Mouse (Mus musculus): ENCODE results near the gene Sgms1. TPM values are rescaled to one million over a fixed set of nuclear protein-coding genes. Genes with fewer than 3 reads are reported as not detected.
A peak's percentile ranks its signal among the peaks of the same experiment; 100 is the strongest.

Gene Sgms1
- polyA plus RNA-seq, 1 experiment from 2014 or later = 50.8 TPM

DNA sequence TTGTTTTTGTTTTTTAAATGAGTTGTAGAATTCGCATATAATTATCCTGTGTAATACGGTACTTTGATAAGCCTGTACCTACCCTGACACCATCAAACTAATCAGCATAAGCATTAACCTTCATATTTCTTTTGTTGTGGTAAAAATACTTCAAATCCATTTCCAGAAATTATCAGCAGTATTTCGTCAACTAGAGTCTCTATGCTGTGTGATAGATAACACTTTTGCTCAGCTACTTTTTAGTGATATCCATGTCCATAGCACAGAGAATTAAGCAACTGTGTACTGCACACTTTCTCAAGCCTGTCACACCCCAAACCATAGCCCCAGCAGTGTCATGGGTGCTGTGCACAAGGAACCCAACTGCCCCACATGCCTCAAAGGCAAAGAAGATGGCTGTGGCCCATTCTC lies 152.3 kb downstream of the Sgms1 start:
- Histone ChIP-seq H3K4me1 (ENCODE audit: control insufficient read depth, insufficient read depth, low read length) (peaks cover 16% of the 10 kb centered on the region), H3K36me3 (ENCODE audit: control insufficient read depth, insufficient read depth, low read length) (no peaks in the 10 kb centered on the region), H3K27ac (ENCODE audit: low read depth, low read length) (peak overlapping the region; percentile 3; the same call in 1 of the 2 replicates), H3K9ac (ENCODE audit: low read depth, low read length) (no peak overlapping the region), H3K4me3 (ENCODE audit: low read length) (no peak overlapping the region), H3K4me2 (replicated peaks; ENCODE audit: low read depth, low read length) (no peak overlapping the region), H3K9me3 (ENCODE audit: control insufficient read depth, low read length) (no peaks in the 10 kb centered on the region), H3K27me3 (ENCODE audit: control insufficient read depth, insufficient read depth, low read length) (no peaks in the 10 kb centered on the region)
- WGBS = 92% methylated on average over 3 of the region's 3 CpGs
- ATAC-seq (ENCODE audit: low FRiP score, low TSS enrichment) = no peak

DNA sequence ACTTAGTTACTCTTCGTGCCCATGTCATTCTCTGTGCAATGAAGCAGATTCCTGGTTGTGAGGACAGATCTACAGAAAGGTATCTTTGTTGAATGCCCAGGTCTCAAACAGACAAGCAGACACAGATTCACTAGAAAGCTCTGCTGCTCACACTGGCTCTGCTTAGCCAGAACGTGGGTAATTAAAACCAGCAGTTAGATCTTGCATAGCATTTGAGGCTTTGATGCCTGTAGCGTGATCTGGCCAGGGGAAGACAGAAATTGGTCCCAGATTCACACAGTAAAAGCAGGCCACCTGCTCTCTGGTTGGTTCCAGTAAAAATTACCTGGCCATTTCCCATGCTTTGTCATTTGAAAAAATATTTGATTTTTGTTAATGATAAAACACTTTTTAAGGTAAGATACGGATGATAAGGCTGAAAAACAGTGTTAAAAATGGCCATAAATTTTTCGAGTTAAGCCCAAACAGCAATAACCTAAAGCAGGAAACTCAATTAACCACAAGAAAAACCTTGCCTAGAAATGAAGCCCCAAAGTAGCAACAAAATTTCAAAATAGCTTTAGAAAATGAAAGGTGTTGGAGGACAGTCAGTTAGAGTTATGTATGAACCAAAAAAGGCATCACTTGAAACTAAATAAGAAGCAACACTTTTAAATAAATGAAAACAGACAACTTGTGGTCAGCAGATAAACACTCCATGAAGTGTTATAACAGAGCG lies 154.6 kb downstream of the Sgms1 start:
- no peak overlapping the region for H3K9ac ChIP-seq (ENCODE audit: low read depth, low read length)
- no peaks in the 10 kb centered on the region for H3K27me3 ChIP-seq (ENCODE audit: control insufficient read depth, insufficient read depth, low read length)
- WGBS = 70% methylated on average over 6 of the region's 6 CpGs
- H3K9me3 ChIP-seq (ENCODE audit: control insufficient read depth, low read length) = no peaks in the 10 kb centered on the region
- H3K4me3 ChIP-seq (ENCODE audit: low read length) = no peak overlapping the region
- H3K27ac ChIP-seq (ENCODE audit: low read depth, low read length) = no peak overlapping the region
- ATAC-seq (ENCODE audit: low FRiP score, low TSS enrichment) = no peak
- H3K4me2 ChIP-seq (replicated peaks; ENCODE audit: low read depth, low read length) = no peak overlapping the region
- H3K36me3 ChIP-seq (ENCODE audit: control insufficient read depth, insufficient read depth, low read length) = no peaks in the 10 kb centered on the region
- H3K4me1 ChIP-seq (ENCODE audit: control insufficient read depth, insufficient read depth, low read length) = peaks cover 15% of the 10 kb centered on the region

DNA sequence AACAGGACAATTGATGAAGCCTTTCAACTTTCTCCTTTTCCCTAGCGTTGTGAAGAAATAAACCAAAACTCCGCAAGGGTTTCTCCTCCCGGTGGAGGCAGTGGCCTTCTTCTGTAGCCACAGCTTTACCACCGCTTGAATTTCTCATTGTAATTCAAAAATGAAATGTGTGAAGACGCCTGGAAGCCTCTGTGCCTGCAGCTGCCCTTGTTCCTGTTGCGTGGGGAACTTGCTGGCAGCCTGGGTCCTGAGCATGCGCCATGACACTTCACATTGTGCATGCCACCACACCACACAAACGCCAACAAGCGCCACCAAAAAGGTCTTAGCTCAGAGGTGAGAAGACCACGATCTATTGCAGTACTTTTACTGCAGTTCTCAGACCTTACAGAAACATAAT lies 158.2 kb downstream of the Sgms1 start:
- no peaks in the 10 kb centered on the region for H3K9me3 ChIP-seq (ENCODE audit: control insufficient read depth, low read length)
- no peaks in the 10 kb centered on the region for H3K27me3 ChIP-seq (ENCODE audit: control insufficient read depth, insufficient read depth, low read length)
- H3K4me3 ChIP-seq (ENCODE audit: low read length) = no peak overlapping the region
- H3K4me2 ChIP-seq (replicated peaks; ENCODE audit: low read depth, low read length) = no peak overlapping the region
- no peak overlapping the region for H3K9ac ChIP-seq (ENCODE audit: low read depth, low read length)
- WGBS = 72% methylated on average over 10 of the region's 10 CpGs
- H3K27ac ChIP-seq (ENCODE audit: low read depth, low read length) = no peak overlapping the region
- H3K4me1 ChIP-seq (ENCODE audit: control insufficient read depth, insufficient read depth, low read length) = no peaks in the 10 kb centered on the region
- no peak for ATAC-seq (ENCODE audit: low FRiP score, low TSS enrichment)
- no peaks in the 10 kb centered on the region for H3K36me3 ChIP-seq (ENCODE audit: control insufficient read depth, insufficient read depth, low read length)

DNA sequence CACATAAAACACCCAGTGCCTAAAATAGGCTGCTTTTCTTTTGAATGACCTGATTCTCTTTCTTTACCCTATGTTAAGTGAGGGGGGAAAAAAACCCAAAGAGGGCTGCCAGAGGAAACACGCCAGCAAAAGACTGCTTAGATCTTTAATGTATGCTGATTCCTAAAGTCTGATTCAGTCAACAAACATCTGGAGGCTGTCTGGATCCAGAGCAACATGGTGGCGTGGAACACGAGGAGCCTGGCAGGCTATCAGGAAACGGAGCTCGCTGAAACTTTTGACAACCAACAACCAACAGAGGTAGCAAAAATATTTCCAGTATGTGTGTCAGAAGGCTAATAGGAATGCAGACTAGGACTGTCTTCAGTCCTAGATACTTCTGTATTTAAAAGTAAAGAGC lies 158.7 kb downstream of the Sgms1 start:
- no peaks in the 10 kb centered on the region for H3K9me3 ChIP-seq (ENCODE audit: control insufficient read depth, low read length)
- H3K4me3 ChIP-seq (ENCODE audit: low read length) = no peak overlapping the region
- no peaks in the 10 kb centered on the region for H3K4me1 ChIP-seq (ENCODE audit: control insufficient read depth, insufficient read depth, low read length)
- no peak overlapping the region for H3K9ac ChIP-seq (ENCODE audit: low read depth, low read length)
- 58% methylated on average over 5 of the region's 5 CpGs for WGBS
- no peak for ATAC-seq (ENCODE audit: low FRiP score, low TSS enrichment)
- H3K36me3 ChIP-seq (ENCODE audit: control insufficient read depth, insufficient read depth, low read length) = no peaks in the 10 kb centered on the region
- no peak overlapping the region for H3K27ac ChIP-seq (ENCODE audit: low read depth, low read length)
- H3K4me2 ChIP-seq (replicated peaks; ENCODE audit: low read depth, low read length) = no peak overlapping the region
- H3K27me3 ChIP-seq (ENCODE audit: control insufficient read depth, insufficient read depth, low read length) = no peaks in the 10 kb centered on the region

DNA sequence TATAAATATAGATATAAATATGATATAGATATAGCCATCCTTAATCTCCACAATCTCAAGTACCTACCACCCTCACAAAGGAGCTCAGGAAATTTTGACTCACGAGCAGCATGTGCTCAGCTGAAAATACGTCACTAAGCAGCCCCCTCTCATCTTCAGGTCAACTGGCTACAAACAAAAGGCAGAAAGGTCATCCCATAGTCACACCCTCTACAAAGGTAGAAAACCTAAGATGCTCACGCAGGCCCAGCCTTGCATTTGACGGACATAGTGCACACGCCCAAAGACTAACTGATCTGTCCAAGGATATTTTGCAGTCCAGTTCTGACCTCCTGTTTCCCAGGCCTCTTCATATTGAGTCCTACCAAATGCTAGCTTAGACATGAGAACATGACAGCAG lies 159.2 kb downstream of the Sgms1 start:
- ATAC-seq (ENCODE audit: low FRiP score, low TSS enrichment) = no peak
- Histone ChIP-seq H3K36me3 (ENCODE audit: control insufficient read depth, insufficient read depth, low read length) (no peaks in the 10 kb centered on the region), H3K4me2 (replicated peaks; ENCODE audit: low read depth, low read length) (no peak overlapping the region), H3K4me3 (ENCODE audit: low read length) (no peak overlapping the region), H3K27me3 (ENCODE audit: control insufficient read depth, insufficient read depth, low read length) (no peaks in the 10 kb centered on the region), H3K4me1 (ENCODE audit: control insufficient read depth, insufficient read depth, low read length) (no peaks in the 10 kb centered on the region), H3K27ac (ENCODE audit: low read depth, low read length) (no peak overlapping the region), H3K9me3 (ENCODE audit: control insufficient read depth, low read length) (no peaks in the 10 kb centered on the region), H3K9ac (ENCODE audit: low read depth, low read length) (no peak overlapping the region)
- 85% methylated on average over 5 of the region's 5 CpGs for WGBS

DNA sequence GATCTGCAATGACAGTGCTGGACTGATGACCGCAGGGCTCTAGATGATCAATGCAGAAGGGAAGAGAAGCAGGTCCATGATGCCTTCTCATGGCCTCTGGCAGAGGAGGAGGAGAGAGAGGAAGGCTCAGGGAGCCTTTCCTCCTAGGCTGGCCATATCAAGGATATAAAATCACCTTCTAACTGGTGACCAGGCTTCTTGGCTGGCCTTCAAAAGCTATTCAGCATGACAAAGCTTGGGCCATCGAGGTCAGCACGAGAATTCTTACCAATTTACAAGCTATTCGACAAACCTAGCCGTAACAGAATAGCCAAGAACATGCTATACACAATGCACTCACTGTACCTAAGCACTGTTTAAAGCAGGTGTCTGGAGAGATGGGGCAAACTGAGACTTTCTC lies 159.7 kb downstream of the Sgms1 start:
- no peak overlapping the region for H3K4me3 ChIP-seq (ENCODE audit: low read length)
- H3K4me2 ChIP-seq (replicated peaks; ENCODE audit: low read depth, low read length) = no peak overlapping the region
- H3K9me3 ChIP-seq (ENCODE audit: control insufficient read depth, low read length) = no peaks in the 10 kb centered on the region
- H3K36me3 ChIP-seq (ENCODE audit: control insufficient read depth, insufficient read depth, low read length) = no peaks in the 10 kb centered on the region
- no peaks in the 10 kb centered on the region for H3K27me3 ChIP-seq (ENCODE audit: control insufficient read depth, insufficient read depth, low read length)
- no peak overlapping the region for H3K9ac ChIP-seq (ENCODE audit: low read depth, low read length)
- H3K4me1 ChIP-seq (ENCODE audit: control insufficient read depth, insufficient read depth, low read length) = no peaks in the 10 kb centered on the region
- ATAC-seq (ENCODE audit: low FRiP score, low TSS enrichment) = no peak
- H3K27ac ChIP-seq (ENCODE audit: low read depth, low read length) = no peak overlapping the region
- 90% methylated on average over 5 of the region's 5 CpGs for whole genome bisulfite sequencing

DNA sequence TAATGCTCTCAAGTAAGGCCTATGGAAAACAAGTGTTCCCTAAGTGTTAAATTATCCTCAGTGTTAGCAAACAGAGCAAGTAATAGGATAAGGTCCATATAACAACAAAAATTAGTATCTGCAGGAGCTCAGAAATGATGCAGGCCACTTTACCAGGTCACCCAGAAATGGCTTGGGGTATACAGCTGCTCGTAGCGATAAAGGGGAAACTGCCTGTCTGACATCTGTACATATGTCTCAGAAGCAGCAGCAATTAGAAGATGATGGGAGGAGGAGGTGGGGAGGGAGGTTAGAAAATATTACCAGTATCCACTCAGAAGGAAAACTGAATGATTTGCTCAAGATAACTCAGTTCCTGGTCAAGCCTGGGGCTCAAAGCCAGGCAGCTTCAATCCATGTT lies 162.3 kb downstream of the Sgms1 start:
- Histone ChIP-seq H3K27ac (ENCODE audit: low read depth, low read length) (no peak overlapping the region), H3K4me1 (ENCODE audit: control insufficient read depth, insufficient read depth, low read length) (no peaks in the 10 kb centered on the region), H3K36me3 (ENCODE audit: control insufficient read depth, insufficient read depth, low read length) (no peaks in the 10 kb centered on the region; the same call in 1 of the 2 replicates), H3K27me3 (ENCODE audit: control insufficient read depth, insufficient read depth, low read length) (no peaks in the 10 kb centered on the region), H3K4me3 (ENCODE audit: low read length) (no peak overlapping the region), H3K4me2 (replicated peaks; ENCODE audit: low read depth, low read length) (no peak overlapping the region), H3K9ac (ENCODE audit: low read depth, low read length) (no peak overlapping the region), H3K9me3 (ENCODE audit: control insufficient read depth, low read length) (no peaks in the 10 kb centered on the region)
- ATAC-seq (ENCODE audit: low FRiP score, low TSS enrichment) = no peak
- WGBS = 89% methylated on average over 2 of the region's 2 CpGs

DNA sequence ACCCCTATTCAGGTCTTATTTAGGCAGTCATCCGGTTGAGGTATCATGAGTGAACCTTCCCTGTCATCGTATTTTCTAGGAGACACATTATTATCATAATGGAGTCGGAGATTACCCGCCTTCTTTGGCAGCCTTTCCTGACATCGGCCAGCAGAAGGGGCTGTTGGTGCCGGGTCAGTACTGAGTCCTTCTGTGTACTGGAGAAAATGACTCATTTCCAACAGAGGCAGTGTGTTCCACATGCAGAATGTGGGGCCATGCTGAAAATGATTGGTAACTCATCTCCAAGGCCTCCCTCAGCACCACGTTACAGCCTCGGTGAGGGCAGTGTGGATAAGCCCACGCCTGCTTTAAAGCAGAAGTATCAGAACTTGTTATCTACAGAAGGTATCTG lies 164.4 kb downstream of the Sgms1 start:
- H3K9ac ChIP-seq (ENCODE audit: low read depth, low read length) = no peak overlapping the region
- no peak overlapping the region for H3K4me3 ChIP-seq (ENCODE audit: low read length)
- H3K27ac ChIP-seq (ENCODE audit: low read depth, low read length) = no peak overlapping the region
- H3K4me2 ChIP-seq (replicated peaks; ENCODE audit: low read depth, low read length) = no peak overlapping the region
- H3K27me3 ChIP-seq (ENCODE audit: control insufficient read depth, insufficient read depth, low read length) = no peaks in the 10 kb centered on the region
- H3K9me3 ChIP-seq (ENCODE audit: control insufficient read depth, low read length) = no peaks in the 10 kb centered on the region
- no peaks in the 10 kb centered on the region; the same call in 1 of the 2 replicates for H3K36me3 ChIP-seq (ENCODE audit: control insufficient read depth, insufficient read depth, low read length)
- 80% methylated on average over 9 of the region's 9 CpGs for WGBS
- ATAC-seq (ENCODE audit: low FRiP score, low TSS enrichment) = no peak
- no peaks in the 10 kb centered on the region for H3K4me1 ChIP-seq (ENCODE audit: control insufficient read depth, insufficient read depth, low read length)

DNA sequence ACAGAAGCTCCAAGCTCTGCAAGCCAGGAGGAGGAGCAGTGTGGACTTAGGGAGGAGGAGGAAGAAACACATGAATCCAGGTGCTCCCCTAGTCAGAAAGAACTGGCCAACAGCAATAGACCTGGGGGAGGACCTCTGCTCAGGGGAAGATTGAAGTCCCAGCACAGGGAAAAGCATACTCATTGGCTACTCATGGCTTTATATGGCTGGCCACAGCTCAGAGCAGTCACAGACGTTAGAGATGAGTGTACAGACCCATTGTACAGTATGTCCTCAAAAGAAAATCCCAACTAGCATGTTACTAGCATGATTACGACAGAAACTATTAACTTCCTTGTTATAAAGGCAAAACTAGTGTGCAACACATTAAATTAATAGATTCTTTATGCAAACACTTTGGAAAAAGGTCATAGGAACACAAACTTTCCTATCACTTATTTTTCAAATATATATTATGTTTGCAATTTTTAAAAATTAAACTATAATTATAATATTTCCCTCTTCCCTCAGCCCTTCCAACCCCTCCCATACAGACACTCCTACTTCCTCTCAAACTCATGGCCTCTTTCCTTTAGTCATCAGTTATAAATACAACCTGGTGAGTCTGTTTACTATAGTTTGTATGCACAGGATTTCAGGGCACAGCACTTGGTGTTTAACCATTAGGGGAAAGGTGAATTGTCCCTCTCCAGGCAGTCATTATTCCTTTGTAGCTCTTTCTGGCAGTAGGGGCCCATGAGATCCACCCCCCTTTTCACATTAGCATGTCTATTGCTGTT lies 165.0 kb downstream of the Sgms1 start:
- Histone ChIP-seq H3K4me2 (replicated peaks; ENCODE audit: low read depth, low read length) (no peak overlapping the region), H3K9ac (ENCODE audit: low read depth, low read length) (no peak overlapping the region), H3K27me3 (ENCODE audit: control insufficient read depth, insufficient read depth, low read length) (no peaks in the 10 kb centered on the region), H3K9me3 (ENCODE audit: control insufficient read depth, low read length) (no peaks in the 10 kb centered on the region), H3K36me3 (ENCODE audit: control insufficient read depth, insufficient read depth, low read length) (no peaks in the 10 kb centered on the region; the same call in 1 of the 2 replicates), H3K27ac (ENCODE audit: low read depth, low read length) (no peak overlapping the region), H3K4me3 (ENCODE audit: low read length) (no peak overlapping the region), H3K4me1 (ENCODE audit: control insufficient read depth, insufficient read depth, low read length) (no peaks in the 10 kb centered on the region)
- 79% methylated on average over 2 of the region's 2 CpGs for WGBS
- no peak for ATAC-seq (ENCODE audit: low FRiP score, low TSS enrichment)
